Mouse (Mus musculus): ENCODE data around the gene Slc25a30.
A peak's percentile ranks its signal among the peaks of the same experiment; 100 is the strongest.
"Not testable (repeated sequence)": the region's sequence is repeated elsewhere in the genome, so short reads cannot be mapped to it uniquely, and the experiment has no call there.

Gene Slc25a30

GRCm38 (mm10) chr14:75786868-75787793, at the start of gene Slc25a30:
Slc25a30 (minus strand) TSS chr14:75787037.
- peak; percentile 99 for DNase-seq

- no peak for DNase-seq
Measured at GRCm38 (mm10) chr14:75836579-75836978, 49.7 kb upstream of the Slc25a30 start.

- peak; percentile 75 for DNase-seq
Measured at GRCm38 (mm10) chr14:75834739-75835381, 48.0 kb upstream of the Slc25a30 start.

GRCm38 (mm10) chr14:75834251-75834738, 47.5 kb upstream of the Slc25a30 start:
- DNase-seq, result peak; percentile 44

GRCm38 (mm10) chr14:75833546-75834250, 46.9 kb upstream of the Slc25a30 start:
- no peak for DNase-seq

GRCm38 (mm10) chr14:75832982-75833381, 46.1 kb upstream of the Slc25a30 start:
- no peak for DNase-seq

GRCm38 (mm10) chr14:75832031-75832430, 45.2 kb upstream of the Slc25a30 start:
- DNase-seq, result no peak

GRCm38 (mm10) chr14:75829817-75830216, 43.0 kb upstream of the Slc25a30 start:
- DNase-seq, result not testable (repeated sequence)

GRCm38 (mm10) chr14:75828866-75829806, 42.3 kb upstream of the Slc25a30 start:
- DNase-seq, result peak; percentile 89

- DNase-seq, result no peak
Measured at GRCm38 (mm10) chr14:75828221-75828620, 41.4 kb upstream of the Slc25a30 start.

GRCm38 (mm10) chr14:75826851-75827410, 40.1 kb upstream of the Slc25a30 start:
- DNase-seq, result no peak

- no peak for DNase-seq
Measured at GRCm38 (mm10) chr14:75820007-75820406, 33.2 kb upstream of the Slc25a30 start.

- DNase-seq, result no peak
Measured at GRCm38 (mm10) chr14:75819341-75819740, 32.5 kb upstream of the Slc25a30 start.

GRCm38 (mm10) chr14:75818528-75818927, 31.7 kb upstream of the Slc25a30 start:
- no peak for DNase-seq

GRCm38 (mm10) chr14:75809931-75810330, 23.1 kb upstream of the Slc25a30 start:
- DNase-seq, result no peak

GRCm38 (mm10) chr14:75807800-75808199, 21.0 kb upstream of the Slc25a30 start:
- DNase-seq, result no peak

- DNase-seq, result no peak
Measured at GRCm38 (mm10) chr14:75797769-75798386, 11.0 kb upstream of the Slc25a30 start.

- no peak for DNase-seq
Measured at GRCm38 (mm10) chr14:75795918-75796317, 9.1 kb upstream of the Slc25a30 start.

- no peak for DNase-seq
Measured at GRCm38 (mm10) chr14:75794726-75795125, 7.9 kb upstream of the Slc25a30 start.

- no peak for DNase-seq
Measured at GRCm38 (mm10) chr14:75794324-75794723, 7.5 kb upstream of the Slc25a30 start.

- no peak for DNase-seq
Measured at GRCm38 (mm10) chr14:75793110-75793509, 6.3 kb upstream of the Slc25a30 start.

All from thymus, postnatal 4 days (tissue).